Mouse (Mus musculus) macrophage (primary cell): ENCODE measurements around the gene Tnmd. TPM values are rescaled to one million over a fixed set of nuclear protein-coding genes. Genes with fewer than 3 reads are reported as not detected.

Experiments used
- H3K27ac ChIP-seq: fragments of 350-480 bp; formaldehyde crosslinking; 2 replicates; pipeline ENCODE4 v1.9.0; 2021
- H3K36me3 ChIP-seq: fragments of 350-480 bp; formaldehyde crosslinking; 2 replicates; pipeline ENCODE4 v1.9.0; 2021; ENCODE audit errors: inconsistent target
- H3K4me3 ChIP-seq: fragments of 350-480 bp; formaldehyde crosslinking; 2 replicates; pipeline ENCODE4 v1.9.0; 2021; ENCODE audit errors: inconsistent target
- H3K79me2 ChIP-seq: fragments of 350-480 bp; formaldehyde crosslinking; 2 replicates; pipeline ENCODE4 v1.9.0; 2021; ENCODE audit errors: inconsistent target
- WGBS: methylation state at CpG from one replicate; pipeline ENCODE4 v1.1.7; 2026; ENCODE audit warnings: inconsistent platforms; ENCODE audit not compliant: missing documents; 5-methylcytosine and 5-hydroxymethylcytosine counted together
- polyA plus RNA-seq: library from polyadenylated mRNA; stranded (reverse); fragments of 250-400 nt; gene quantifications from 3 replicates; pipeline ENCODE4 v1.2.4, GENCODE M21; 2018; ENCODE audit warnings: inconsistent platforms
- total RNA-seq, 78 experiments: library from RNA; depleted of rRNA; stranded (reverse); fragments of 250-400 nt; gene quantifications; 1 replicate in 9 of 78; 2 replicates in 24 of 78; 3 replicates in 43 of 78; 4 replicates in 2 of 78; pipeline ENCODE4 v1.2.4; 2018; ENCODE audit warnings: inconsistent platforms in 56 of 78

Tnmd gene
- total RNA-seq (2018; cell fraction: chromatin; rRNA removed), result 1 to 10 TPM in 1 of 26 experiments, not detected in 25; 4.8 TPM
- total RNA-seq (2018; cell fraction: cytosol; rRNA removed), result not detected
- under 1 TPM in 1 of 26 experiments, not detected in 25; 0.65 TPM for total RNA-seq (2018; cell fraction: nucleus; rRNA removed)
- not detected in 3 replicates for polyA plus RNA-seq

GRCm38 (mm10) chrX:133850680-133851079 lies at the start of gene Tnmd:
Tnmd (plus strand) TSS chrX:133850980.
- no peak within 1 kb of the TSS for H3K4me3 ChIP-seq
- H3K27ac ChIP-seq, result no peak within 1 kb of the TSS
- 87% methylated on average over 5 of the region's 5 CpGs for WGBS
- H3K36me3 ChIP-seq, result no peaks in the 10 kb centered on the region
- no peaks in the 10 kb centered on the region for H3K79me2 ChIP-seq

GRCm38 (mm10) chrX:133853637-133854036 lies 2.9 kb downstream of the Tnmd start:
- WGBS, result no CpG with 5 or more reads among the region's 4 CpGs
- H3K27ac ChIP-seq, result no peak overlapping the region
- no peaks in the 10 kb centered on the region for H3K36me3 ChIP-seq
- H3K4me3 ChIP-seq, result no peak overlapping the region
- H3K79me2 ChIP-seq, result no peaks in the 10 kb centered on the region

- Histone ChIP-seq H3K4me3 (no peak overlapping the region), H3K79me2 (no peaks in the 10 kb centered on the region), H3K27ac (no peak overlapping the region), H3K36me3 (no peaks in the 10 kb centered on the region)
- 23% methylated on average over 6 of the region's 6 CpGs for WGBS
Measured at GRCm38 (mm10) chrX:133869743-133870142, 19.0 kb downstream of the Tnmd start.

- Histone ChIP-seq H3K27ac (no peak overlapping the region), H3K36me3 (no peaks in the 10 kb centered on the region), H3K4me3 (no peak overlapping the region), H3K79me2 (no peaks in the 10 kb centered on the region)
- WGBS, result 41% methylated on average over 3 of the region's 3 CpGs
Measured at GRCm38 (mm10) chrX:133887308-133887707, 36.5 kb downstream of the Tnmd start.

GRCm38 (mm10) chrX:133888111-133888510 lies 37.3 kb downstream of the Tnmd start:
- Histone ChIP-seq H3K27ac (no peak overlapping the region), H3K4me3 (no peak overlapping the region), H3K79me2 (no peaks in the 10 kb centered on the region), H3K36me3 (no peaks in the 10 kb centered on the region)
- 90% methylated on average over 4 of the region's 5 CpGs for WGBS

GRCm38 (mm10) chrX:133898014-133898542 lies 47.3 kb downstream of the Tnmd start, which contains the start of gene Tspan6:
Tspan6 (minus strand) TSS chrX:133898429.
- Histone ChIP-seq H3K4me3 (no peak within 1 kb of the TSS), H3K79me2 (no peaks in the 10 kb centered on the region), H3K36me3 (no peaks in the 10 kb centered on the region), H3K27ac (no peak within 1 kb of the TSS)
- WGBS, result 17% methylated on average over 32 of the region's 33 CpGs

- H3K27ac ChIP-seq, result no peak within 1 kb of the TSS
- H3K4me3 ChIP-seq, result no peak within 1 kb of the TSS
- no peaks in the 10 kb centered on the region for H3K79me2 ChIP-seq
- 60% methylated on average over 3 of the region's 3 CpGs for WGBS
- H3K36me3 ChIP-seq, result no peaks in the 10 kb centered on the region
Measured at GRCm38 (mm10) chrX:133908261-133908660, 57.5 kb downstream of the Tnmd start, which contains the start of gene Srpx2. Srpx2 (plus strand) TSS chrX:133908426.

- no peak overlapping the region for H3K4me3 ChIP-seq
- 84% methylated on average over 10 of the region's 10 CpGs for WGBS
- H3K79me2 ChIP-seq, result no peaks in the 10 kb centered on the region
Measured at GRCm38 (mm10) chrX:133911397-133912103, 60.8 kb downstream of the Tnmd start.

GRCm38 (mm10) chrX:133913006-133913405 lies 62.2 kb downstream of the Tnmd start:
- H3K36me3 ChIP-seq, result no peaks in the 10 kb centered on the region
- WGBS, result 86% methylated on average over 2 of the region's 3 CpGs
- no peaks in the 10 kb centered on the region for H3K79me2 ChIP-seq
- H3K27ac ChIP-seq, result no peak overlapping the region
- no peak overlapping the region for H3K4me3 ChIP-seq

More at GRCm38 (mm10) chrX:133911397-133912103, 60.8 kb downstream of the Tnmd start:
- no peak overlapping the region for H3K27ac ChIP-seq
- H3K36me3 ChIP-seq, result no peaks in the 10 kb centered on the region

- Histone ChIP-seq H3K36me3 (no peaks in the 10 kb centered on the region), H3K79me2 (no peaks in the 10 kb centered on the region), H3K4me3 (no peak overlapping the region), H3K27ac (no peak overlapping the region)
- WGBS, result 71% methylated on average over 7 of the region's 7 CpGs
Measured at GRCm38 (mm10) chrX:133914219-133914618, 63.4 kb downstream of the Tnmd start.

Other genes with a start within 250 kb of the Tnmd start
- not detected in 3 replicates for gene Pcdh19, start 162.0 kb upstream of the Tnmd start, polyA plus RNA-seq
- not detected in 3 replicates for gene Tspan6, start 47.4 kb downstream of the Tnmd start, polyA plus RNA-seq
- gene Srpx2, start 57.4 kb downstream of the Tnmd start, polyA plus RNA-seq, result not detected in 3 replicates
- gene Sytl4, start 130.8 kb downstream of the Tnmd start, polyA plus RNA-seq, result 0.09 TPM in 1 of 3 replicates, not detected in the others
- 7.9 to 19.7 TPM (median 15.5 TPM) in 3 replicates for gene Cstf2, start 208.2 kb downstream of the Tnmd start, polyA plus RNA-seq